Mouse (Mus musculus): ENCODE data around the gene Mybl2.

GRCm38 (mm10) chr2:163062119-163062508, 7.6 kb downstream of the Mybl2 start:
- TF ChIP-seq USF1 (IDR thresholded peaks at IDR 0.05; ENCODE audit: low read depth) (no peak), POLR2A (IDR thresholded peaks at IDR 0.05; ENCODE audit: insufficient read length, low read depth) (no peak), CEBPB (IDR thresholded peaks at IDR 0.05; ENCODE audit: insufficient read depth, poor library complexity, severe bottlenecking) (no peak), POLR2AphosphoS2 (IDR thresholded peaks at IDR 0.05; ENCODE audit: insufficient read length, low read depth) (no peak), TCF3 (IDR thresholded peaks at IDR 0.05; ENCODE audit: insufficient read length, low read depth) (no peak), TCF12 (IDR thresholded peaks at IDR 0.05; ENCODE audit: insufficient read depth, poor library complexity, severe bottlenecking) (no peak), E2F4 (IDR thresholded peaks at IDR 0.05; ENCODE audit: insufficient read depth) (no peak), MYOD1 (IDR thresholded peaks at IDR 0.05; ENCODE audit: control insufficient read depth in 1 of 3, insufficient read length in 2 of 3, low read depth in 2 of 3) (no peak), MYOG (IDR thresholded peaks at IDR 0.05; ENCODE audit: control insufficient read depth in 1 of 3, insufficient read depth in 1 of 3, insufficient read length in 2 of 3, low read depth in 2 of 3) (no peak), MAX (IDR thresholded peaks at IDR 0.05; ENCODE audit: low read depth) (no peak), SRF (IDR thresholded peaks at IDR 0.05; ENCODE audit: control insufficient read depth, insufficient read length, low read depth) (no peak), REST (IDR thresholded peaks at IDR 0.05; ENCODE audit: insufficient read depth, insufficient read length) (no peak)

Measured in myocyte (in vitro differentiated cells).